Mouse (Mus musculus): ENCODE results near the gene Fam69b.

Fam69b gene

GRCm38 (mm10) chr2:26627921-26628739 lies at the start of gene Fam69b:
Gene Fam69b, plus strand, starts transcription at chr2:26628457.
- peak; percentile 88 to 96 for DNase-seq

GRCm38 (mm10) chr2:26579714-26580113 lies 48.5 kb upstream of the Fam69b start, which contains the start of gene Egfl7:
Gene Egfl7, plus strand, starts transcription at chr2:26580014.
- DNase-seq, result no peak

GRCm38 (mm10) chr2:26580751-26581150 lies 47.5 kb upstream of the Fam69b start:
- DNase-seq, result no peak

GRCm38 (mm10) chr2:26582203-26582602 lies 46.1 kb upstream of the Fam69b start:
- no peak for DNase-seq

- DNase-seq, result no peak
Observed at GRCm38 (mm10) chr2:26582741-26583140, 45.5 kb upstream of the Fam69b start.

GRCm38 (mm10) chr2:26583640-26584039 lies 44.6 kb upstream of the Fam69b start:
- DNase-seq, result no peak

- DNase-seq, result peak in 1 of 2 experiments; percentile 32
Observed at GRCm38 (mm10) chr2:26585713-26586112, 42.5 kb upstream of the Fam69b start.

GRCm38 (mm10) chr2:26586294-26587043 lies 41.8 kb upstream of the Fam69b start, which contains the start of gene Gm20532:
Gene Gm20532, plus strand, starts transcription at chr2:26586639.
- DNase-seq, result peak; percentile 78 to 83

GRCm38 (mm10) chr2:26587044-26587405 lies 41.2 kb upstream of the Fam69b start:
- DNase-seq, result no peak

GRCm38 (mm10) chr2:26588573-26588972 lies 39.7 kb upstream of the Fam69b start:
- no peak for DNase-seq

GRCm38 (mm10) chr2:26589284-26589683 lies 39.0 kb upstream of the Fam69b start:
- DNase-seq, result no peak

GRCm38 (mm10) chr2:26590282-26590681 lies 38.0 kb upstream of the Fam69b start:
- no peak for DNase-seq

- DNase-seq, result no peak
Observed at GRCm38 (mm10) chr2:26590962-26591361, 37.3 kb upstream of the Fam69b start.

- DNase-seq, result no peak
Observed at GRCm38 (mm10) chr2:26591416-26591815, 36.8 kb upstream of the Fam69b start.

- no peak for DNase-seq
Observed at GRCm38 (mm10) chr2:26593211-26594021, 34.8 kb upstream of the Fam69b start.

- peak in 1 of 2 experiments; percentile 51 for DNase-seq
Observed at GRCm38 (mm10) chr2:26594022-26594346, 34.3 kb upstream of the Fam69b start.

GRCm38 (mm10) chr2:26594461-26594933 lies 33.8 kb upstream of the Fam69b start:
- DNase-seq, result no peak

- no peak for DNase-seq
Observed at GRCm38 (mm10) chr2:26594934-26595724, 33.1 kb upstream of the Fam69b start.

GRCm38 (mm10) chr2:26595725-26596435 lies 32.4 kb upstream of the Fam69b start:
- DNase-seq, result no peak

- no peak for DNase-seq
Observed at GRCm38 (mm10) chr2:26596898-26597297, 31.4 kb upstream of the Fam69b start.

GRCm38 (mm10) chr2:26597810-26598209 lies 30.4 kb upstream of the Fam69b start:
- DNase-seq, result no peak
